Mouse (Mus musculus) B cell, adult 67 days (primary cell): ENCODE measurements around the gene Rrm2. TPM values are rescaled to one million over a fixed set of nuclear protein-coding genes. Genes with fewer than 3 reads are reported as not detected.

Source experiments
- total RNA-seq, 2 experiments: library from RNA; stranded (reverse); gene quantifications; 4 replicates each; pipeline ENCODE4 v1.2.4; 2023

Gene Rrm2
- 1 to 10 TPM; 4.8 to 5.4 TPM for total RNA-seq

DNA sequence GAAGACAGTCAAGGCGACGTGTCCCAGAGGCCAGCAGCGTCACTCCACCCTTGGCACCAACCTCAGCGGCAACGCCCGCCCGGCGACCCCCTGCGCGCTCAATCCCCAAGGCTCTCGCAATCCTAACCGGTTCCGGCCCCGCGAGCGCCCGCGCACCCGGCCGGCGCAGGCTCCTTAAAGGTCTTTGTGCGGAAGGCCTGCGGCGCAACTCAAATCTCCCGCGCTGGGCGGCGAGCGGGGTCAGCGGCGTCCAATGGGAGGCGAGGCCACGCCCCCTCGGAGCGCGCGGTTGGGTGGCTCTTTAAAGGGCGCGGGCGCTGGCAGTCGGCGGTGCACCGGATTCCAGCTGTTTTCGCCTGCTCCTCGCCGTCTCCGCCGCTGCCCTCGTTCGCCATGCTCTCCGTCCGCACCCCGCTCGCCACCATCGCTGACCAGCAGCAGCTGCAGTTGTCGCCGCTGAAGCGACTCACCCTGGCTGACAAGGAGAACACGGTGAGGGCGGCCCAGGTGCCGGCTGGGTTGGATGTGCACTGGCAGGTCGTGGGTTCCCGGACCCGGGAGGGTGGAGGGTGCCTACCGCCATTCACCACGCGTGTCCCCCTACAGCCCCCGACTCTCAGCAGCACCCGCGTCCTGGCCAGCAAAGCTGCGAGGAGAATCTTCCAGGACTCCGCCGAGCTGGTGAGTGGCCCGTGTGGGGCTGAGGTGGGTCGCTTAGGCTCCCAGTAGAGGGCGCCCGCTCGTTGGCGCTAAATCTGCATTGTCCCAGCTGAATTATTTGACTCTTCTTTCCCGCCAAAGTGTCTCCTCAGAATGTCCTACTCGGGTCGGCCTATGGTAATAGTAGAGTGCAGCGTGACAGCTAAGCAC, at the start of gene Rrm2:
TSS of gene Rrm2 (plus strand) at position 288 of the 870 bp plus-strand sequence.

DNA sequence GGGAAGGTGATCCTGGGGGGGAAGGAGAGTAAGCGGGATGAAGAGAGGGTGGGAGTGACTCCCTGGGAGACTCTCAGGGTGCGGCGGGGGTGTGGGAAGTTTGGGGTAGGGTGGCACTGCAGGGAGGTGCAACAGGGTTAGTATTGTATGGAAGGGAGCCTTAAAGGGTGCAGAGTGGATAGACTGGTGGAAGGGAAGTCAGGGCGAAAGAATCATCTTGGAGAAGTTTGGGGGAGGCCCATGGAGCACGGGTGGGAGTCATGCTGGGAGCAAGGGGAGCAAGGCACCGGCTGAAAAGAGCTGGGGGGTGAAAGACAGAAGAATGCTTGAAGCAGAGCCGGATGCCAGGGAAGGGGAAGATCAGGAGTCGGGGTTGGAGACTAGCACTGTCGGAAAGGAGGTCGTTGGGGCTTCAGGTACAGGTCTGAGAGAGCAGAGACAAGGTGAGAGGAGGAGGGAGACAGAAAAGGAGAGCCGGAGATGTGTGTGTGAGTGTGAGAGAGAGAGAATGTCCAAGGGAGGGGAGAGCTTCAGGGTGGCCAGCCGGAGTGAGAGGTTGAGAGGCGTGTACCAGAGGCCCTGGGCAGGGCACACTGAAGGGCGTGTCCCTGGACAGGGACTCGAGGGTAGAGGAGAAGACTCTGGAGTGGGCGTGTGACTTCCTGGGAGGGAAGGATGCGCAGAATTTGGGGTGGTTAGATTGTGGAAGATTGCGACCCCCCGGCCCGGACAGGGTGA, 26.6 kb upstream of the Rrm2 start, which contains the start of gene Cys1:
TSS of gene Cys1 (minus strand) at position 528 of the 738 bp plus-strand sequence.

Other genes starting within 250 kb of the Rrm2 start
- gene Taf1b, start 209.9 kb upstream of the Rrm2 start, total RNA-seq, result 10 to 100 TPM; 33.6 to 47.3 TPM
- gene Grhl1, start 136.0 kb upstream of the Rrm2 start, total RNA-seq, result 1 to 10 TPM; 1.3 to 1.7 TPM
- gene Klf11, start 57.0 kb upstream of the Rrm2 start, total RNA-seq, result 10 to 100 TPM; 31.9 to 45.4 TPM
- gene Cys1, start 26.4 kb upstream of the Rrm2 start, total RNA-seq, result not detected
- gene Mboat2, start 122.6 kb downstream of the Rrm2 start, total RNA-seq, result not detected